Mouse (Mus musculus): Measurements from ENCODE around the gene Pan3. TPM values are rescaled to one million over a fixed set of nuclear protein-coding genes. Genes with fewer than 3 reads are reported as not detected.

The Pan3 gene
- polyA plus RNA-seq, 1 experiment from 2014 or later, result 46.9 TPM

GRCm38 (mm10) chr5:147580181-147580580, 150.2 kb downstream of the Pan3 start:
- no peaks in the 10 kb centered on the region for H3K27me3 ChIP-seq (ENCODE audit: low read depth, poor library complexity, severe bottlenecking)
- H3K4me3 ChIP-seq, result no peak overlapping the region
- H3K9me3 ChIP-seq (replicated peaks), result no peaks in the 10 kb centered on the region
- no peak for DNase-seq (ENCODE audit: low spot score)
- 90% methylated on average over 13 of the region's 13 CpGs for WGBS
- H3K27ac ChIP-seq, result no peak overlapping the region
- peaks cover 6% of the 10 kb centered on the region for H3K4me1 ChIP-seq
- no peaks in the 10 kb centered on the region for H3K36me3 ChIP-seq

DNA sequence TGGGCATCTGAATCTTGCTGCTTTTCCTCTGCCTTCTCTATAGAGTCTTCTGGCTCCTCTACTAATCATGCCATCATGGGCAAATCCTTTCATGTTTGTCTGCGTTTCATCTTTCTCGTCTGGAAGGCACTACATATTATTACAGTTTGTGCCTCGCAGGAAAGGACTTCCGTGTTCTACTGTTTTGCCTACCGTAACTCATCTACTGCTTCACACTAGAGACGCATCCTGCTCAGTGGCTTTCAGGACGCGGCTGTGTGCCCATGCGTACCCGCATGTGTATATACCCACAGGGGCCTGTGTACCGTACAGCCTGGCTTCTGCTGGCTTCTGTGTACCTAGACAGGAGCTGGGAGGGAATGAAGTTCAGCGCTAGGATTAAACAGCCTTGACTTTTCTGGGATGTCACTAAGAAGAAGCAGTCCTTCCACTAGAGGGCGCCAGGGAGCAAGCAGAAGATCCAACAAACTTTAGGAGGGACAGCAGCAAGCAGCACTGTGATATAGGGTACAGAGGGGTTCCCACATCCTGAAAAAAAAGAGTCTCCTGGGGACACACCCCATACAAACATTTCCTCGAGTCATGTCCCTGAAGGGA, 153.8 kb downstream of the Pan3 start:
- Histone ChIP-seq H3K9me3 (replicated peaks) (no peaks in the 10 kb centered on the region), H3K36me3 (no peaks in the 10 kb centered on the region), H3K27me3 (ENCODE audit: low read depth, poor library complexity, severe bottlenecking) (no peaks in the 10 kb centered on the region), H3K27ac (no peak overlapping the region), H3K4me1 (no peaks in the 10 kb centered on the region), H3K4me3 (no peak overlapping the region)
- DNase-seq (ENCODE audit: low spot score), result peak; percentile 88
- 42% methylated on average over 14 of the region's 14 CpGs for WGBS

GRCm38 (mm10) chr5:147584648-147585047, 154.7 kb downstream of the Pan3 start:
- WGBS, result 82% methylated on average over 9 of the region's 9 CpGs
- no peaks in the 10 kb centered on the region for H3K36me3 ChIP-seq
- no peak overlapping the region for H3K4me3 ChIP-seq
- H3K27me3 ChIP-seq (ENCODE audit: low read depth, poor library complexity, severe bottlenecking), result no peaks in the 10 kb centered on the region
- H3K4me1 ChIP-seq, result 0 out of 2 replicates have a peak, but pooled peaks cover 2% of the 10 kb centered on the region
- H3K9me3 ChIP-seq (replicated peaks), result no peaks in the 10 kb centered on the region
- no peak for DNase-seq (ENCODE audit: low spot score)
- H3K27ac ChIP-seq, result no peak overlapping the region

- Histone ChIP-seq H3K4me3 (no peak overlapping the region), H3K36me3 (no peaks in the 10 kb centered on the region), H3K27me3 (ENCODE audit: low read depth, poor library complexity, severe bottlenecking) (no peaks in the 10 kb centered on the region), H3K9me3 (replicated peaks) (no peaks in the 10 kb centered on the region), H3K4me1 (0 out of 2 replicates have a peak, but pooled peaks cover 6% of the 10 kb centered on the region), H3K27ac (no peak overlapping the region)
- 78% methylated on average over 1 of the region's 1 CpGs for WGBS
- no peak for DNase-seq (ENCODE audit: low spot score)
Observed at GRCm38 (mm10) chr5:147585070-147585469, 155.1 kb downstream of the Pan3 start.

- Histone ChIP-seq H3K36me3 (no peaks in the 10 kb centered on the region), H3K27me3 (ENCODE audit: low read depth, poor library complexity, severe bottlenecking) (no peaks in the 10 kb centered on the region), H3K9me3 (replicated peaks) (no peaks in the 10 kb centered on the region), H3K4me1 (0 out of 2 replicates have a peak, but pooled peaks cover 6% of the 10 kb centered on the region), H3K4me3 (no peak overlapping the region), H3K27ac (peak overlapping the region; percentile 66)
- DNase-seq (ENCODE audit: low spot score), result no peak
- WGBS, result 72% methylated on average over 12 of the region's 12 CpGs
Observed at GRCm38 (mm10) chr5:147589814-147590213, 159.9 kb downstream of the Pan3 start.

- 0 out of 2 replicates have a peak, but pooled peaks cover 5% of the 10 kb centered on the region for H3K4me1 ChIP-seq
- no peaks in the 10 kb centered on the region for H3K36me3 ChIP-seq
- H3K27ac ChIP-seq, result no peak overlapping the region
- H3K9me3 ChIP-seq (replicated peaks), result no peaks in the 10 kb centered on the region
- 85% methylated on average over 16 of the region's 16 CpGs for WGBS
- no peak overlapping the region for H3K4me3 ChIP-seq
- no peaks in the 10 kb centered on the region for H3K27me3 ChIP-seq (ENCODE audit: low read depth, poor library complexity, severe bottlenecking)
- no peak for DNase-seq (ENCODE audit: low spot score)
Observed at GRCm38 (mm10) chr5:147597825-147598224, 167.9 kb downstream of the Pan3 start.

Other genes with a start within 250 kb of the Pan3 start
- gene Gsx1, start 241.5 kb upstream of the Pan3 start, polyA plus RNA-seq (2016; fragmentation: Nextera tagmentation; extraction: Ambion mirVana), result not detected in 2 replicates
- gene Pdx1, start 160.2 kb upstream of the Pan3 start, polyA plus RNA-seq (2016; fragmentation: Nextera tagmentation; extraction: Ambion mirVana), result not detected in 2 replicates
- 0.06 and 0.16 TPM in 2 replicates for gene Cdx2, start 122.9 kb upstream of the Pan3 start, polyA plus RNA-seq (2016; fragmentation: Nextera tagmentation; extraction: Ambion mirVana)
- gene Urad, start 107.7 kb upstream of the Pan3 start, polyA plus RNA-seq (2016; fragmentation: Nextera tagmentation; extraction: Ambion mirVana), result not detected in 2 replicates
- gene Flt3, start 29.7 kb upstream of the Pan3 start, polyA plus RNA-seq (2016; fragmentation: Nextera tagmentation; extraction: Ambion mirVana), result 0.05 TPM in 1 of 2 replicates, not detected in the other